Mouse (Mus musculus): ENCODE results near the gene Greb1. TPM values are rescaled to one million over a fixed set of nuclear protein-coding genes. Genes with fewer than 3 reads are reported as not detected.

Greb1 gene
- total RNA-seq, 1 experiment = 3.2 TPM

- Histone ChIP-seq H3K4me3 (ENCODE audit: insufficient read depth in 1 of 2, low read depth in 1 of 2, low read length in 2 of 2, poor library complexity in 1 of 2, severe bottlenecking in 1 of 2) (peak overlapping the region; percentile 67 to 70), H3K9me3 (ENCODE audit: control insufficient read depth, insufficient read depth, low read depth, low read length) (no peaks in the 10 kb centered on the region), H3K4me1 (ENCODE audit: control insufficient read depth in 2 of 2, insufficient read depth in 2 of 2, low read length in 2 of 2, poor library complexity in 1 of 2) (no peaks in the 10 kb centered on the region), H3K36me3 (ENCODE audit: control insufficient read depth, insufficient read depth, low read length, poor library complexity, severe bottlenecking) (peaks cover 3% of the 10 kb centered on the region; the same call in 1 of the 2 replicates), H3K9ac (ENCODE audit: insufficient read depth, low read depth, low read length, poor library complexity, severe bottlenecking) (peak overlapping the region; percentile 77), H3K27ac (ENCODE audit: insufficient read depth, low read depth, low read length, poor library complexity, severe bottlenecking) (no peak overlapping the region)
- no peak for DNase-seq (ENCODE audit: low read depth, low spot score)
- no peak for TF ChIP-seq CHD2 (IDR thresholded peaks at IDR 0.05; ENCODE audit: low read depth, low read length)
- no peak for TF ChIP-seq MAFK (IDR thresholded peaks at IDR 0.05; ENCODE audit: insufficient read depth, low read depth, low read length)
- TF ChIP-seq ZNF384 (IDR thresholded peaks at IDR 0.05; ENCODE audit: low read depth, low read length) = no peak
- no peak for TF ChIP-seq HCFC1 (IDR thresholded peaks at IDR 0.05; ENCODE audit: borderline replicate concordance, insufficient read depth, low read length)
- TF ChIP-seq ZC3H11A (IDR thresholded peaks at IDR 0.05; ENCODE audit: borderline replicate concordance, low read depth, low read length) = no peak
- in situ Hi-C loops (cut with MboI; ENCODE audit: low sequenced_read_pairs in 2 of 2, unreplicated experiment in 2 of 2) = no loop called here
Observed at GRCm38 (mm10) chr12:16811477-16811876, 10.8 kb upstream of the Greb1 start.

- H3K36me3 ChIP-seq (ENCODE audit: control insufficient read depth, insufficient read depth, low read length, poor library complexity, severe bottlenecking) = peaks cover 3% of the 10 kb centered on the region; the same call in 1 of the 2 replicates
- H3K27ac ChIP-seq (ENCODE audit: insufficient read depth, low read depth, low read length, poor library complexity, severe bottlenecking) = no peak within 1 kb of the TSS; the same call in 1 of the 2 replicates
- in situ Hi-C loops (cut with MboI; ENCODE audit: low sequenced_read_pairs in 2 of 2, unreplicated experiment in 2 of 2) = no loop called here
- TF ChIP-seq ZC3H11A (IDR thresholded peaks at IDR 0.05; ENCODE audit: borderline replicate concordance, low read depth, low read length) (no peak), HCFC1 (IDR thresholded peaks at IDR 0.05; ENCODE audit: borderline replicate concordance, insufficient read depth, low read length) (no peak), MAFK (IDR thresholded peaks at IDR 0.05; ENCODE audit: insufficient read depth, low read depth, low read length) (0 out of 2 replicates have a peak, but pooled peaks have one; percentile 42), ZNF384 (IDR thresholded peaks at IDR 0.05; ENCODE audit: low read depth, low read length) (no peak), CHD2 (IDR thresholded peaks at IDR 0.05; ENCODE audit: low read depth, low read length) (no peak)
- H3K4me3 ChIP-seq (ENCODE audit: insufficient read depth in 1 of 2, low read depth in 1 of 2, low read length in 2 of 2, poor library complexity in 1 of 2, severe bottlenecking in 1 of 2) = peak within 1 kb of the TSS; percentile 67 to 70
- H3K9ac ChIP-seq (ENCODE audit: insufficient read depth, low read depth, low read length, poor library complexity, severe bottlenecking) = peak within 1 kb of the TSS; percentile 77
- no peaks in the 10 kb centered on the region for H3K9me3 ChIP-seq (ENCODE audit: control insufficient read depth, insufficient read depth, low read depth, low read length)
- no peak for DNase-seq (ENCODE audit: low read depth, low spot score)
- no peaks in the 10 kb centered on the region for H3K4me1 ChIP-seq (ENCODE audit: control insufficient read depth in 2 of 2, insufficient read depth in 2 of 2, low read length in 2 of 2, poor library complexity in 1 of 2)
Observed at GRCm38 (mm10) chr12:16810525-16811431, 10.1 kb upstream of the Greb1 start, which contains the start of gene E2f6. Gene E2f6 (plus strand): TSS chr12:16810963.

- TF ChIP-seq MAFK (IDR thresholded peaks at IDR 0.05; ENCODE audit: insufficient read depth, low read depth, low read length) = no peak
- peak; percentile 67; the same call in 1 of the 2 replicates for TF ChIP-seq ZC3H11A (IDR thresholded peaks at IDR 0.05; ENCODE audit: borderline replicate concordance, low read depth, low read length)
- TF ChIP-seq CHD2 (IDR thresholded peaks at IDR 0.05; ENCODE audit: low read depth, low read length) = no peak
- TF ChIP-seq ZNF384 (IDR thresholded peaks at IDR 0.05; ENCODE audit: low read depth, low read length) = no peak
- TF ChIP-seq HCFC1 (IDR thresholded peaks at IDR 0.05; ENCODE audit: borderline replicate concordance, insufficient read depth, low read length) = no peak
- Histone ChIP-seq H3K9me3 (ENCODE audit: control insufficient read depth, insufficient read depth, low read depth, low read length) (no peaks in the 10 kb centered on the region), H3K36me3 (ENCODE audit: control insufficient read depth, insufficient read depth, low read length, poor library complexity, severe bottlenecking) (no peaks in the 10 kb centered on the region), H3K4me1 (ENCODE audit: control insufficient read depth in 2 of 2, insufficient read depth in 2 of 2, low read length in 2 of 2, poor library complexity in 1 of 2) (no peaks in the 10 kb centered on the region), H3K27ac (ENCODE audit: insufficient read depth, low read depth, low read length, poor library complexity, severe bottlenecking) (no peak overlapping the region), H3K9ac (ENCODE audit: insufficient read depth, low read depth, low read length, poor library complexity, severe bottlenecking) (no peak overlapping the region), H3K4me3 (ENCODE audit: insufficient read depth in 1 of 2, low read depth in 1 of 2, low read length in 2 of 2, poor library complexity in 1 of 2, severe bottlenecking in 1 of 2) (no peak overlapping the region)
- no peak for DNase-seq (ENCODE audit: low read depth, low spot score)
- in situ Hi-C loops (cut with MboI; ENCODE audit: low sequenced_read_pairs in 2 of 2, unreplicated experiment in 2 of 2) = loop anchor here in 1 of 2 experiments (10.0 kb wide), 1 partner anchor 93 kb away; no protein-coding TSS in a partner anchor
Observed at GRCm38 (mm10) chr12:16808045-16808444, 7.4 kb upstream of the Greb1 start.

- no peaks in the 10 kb centered on the region for H3K36me3 ChIP-seq (ENCODE audit: control insufficient read depth, insufficient read depth, low read length, poor library complexity, severe bottlenecking)
- H3K27ac ChIP-seq (ENCODE audit: insufficient read depth, low read depth, low read length, poor library complexity, severe bottlenecking) = no peak overlapping the region
- no peaks in the 10 kb centered on the region for H3K4me1 ChIP-seq (ENCODE audit: control insufficient read depth in 2 of 2, insufficient read depth in 2 of 2, low read length in 2 of 2, poor library complexity in 1 of 2)
- H3K9me3 ChIP-seq (ENCODE audit: control insufficient read depth, insufficient read depth, low read depth, low read length) = no peaks in the 10 kb centered on the region
- no peak overlapping the region for H3K4me3 ChIP-seq (ENCODE audit: insufficient read depth in 1 of 2, low read depth in 1 of 2, low read length in 2 of 2, poor library complexity in 1 of 2, severe bottlenecking in 1 of 2)
- DNase-seq (ENCODE audit: low read depth, low spot score) = no peak
- H3K9ac ChIP-seq (ENCODE audit: insufficient read depth, low read depth, low read length, poor library complexity, severe bottlenecking) = no peak overlapping the region
- TF ChIP-seq MAFK (IDR thresholded peaks at IDR 0.05; ENCODE audit: insufficient read depth, low read depth, low read length) (no peak), ZC3H11A (IDR thresholded peaks at IDR 0.05; ENCODE audit: borderline replicate concordance, low read depth, low read length) (0 out of 2 replicates have a peak, but pooled peaks have one; percentile 34), ZNF384 (IDR thresholded peaks at IDR 0.05; ENCODE audit: low read depth, low read length) (no peak), HCFC1 (IDR thresholded peaks at IDR 0.05; ENCODE audit: borderline replicate concordance, insufficient read depth, low read length) (no peak)
- in situ Hi-C loops (cut with MboI; ENCODE audit: low sequenced_read_pairs in 2 of 2, unreplicated experiment in 2 of 2) = loop anchor here in 1 of 2 experiments (10.0 kb wide), 1 partner anchor 91 kb away; no protein-coding TSS in a partner anchor
Observed at GRCm38 (mm10) chr12:16805511-16805910, 4.8 kb upstream of the Greb1 start.
